Mouse (Mus musculus): ENCODE results near the gene Zfp865. TPM values are rescaled to one million over a fixed set of nuclear protein-coding genes. Genes with fewer than 3 reads are reported as not detected.
"Not testable (repeated sequence)": the region's sequence is repeated elsewhere in the genome, so short reads cannot be mapped to it uniquely, and the experiment has no call there.

Gene Zfp865
- total RNA-seq, 1 experiment from 2014 or later = 38.5 TPM

- no peak for ATAC-seq (ENCODE audit: extremely low read depth, insufficient number of reproducible peaks, low FRiP score, poor library complexity, severe bottlenecking)
Measured at GRCm38 (mm10) chr7:5064886-5065285, 44.7 kb downstream of the Zfp865 start.

- no peak for ATAC-seq (ENCODE audit: extremely low read depth, insufficient number of reproducible peaks, low FRiP score, poor library complexity, severe bottlenecking)
Measured at GRCm38 (mm10) chr7:5073586-5073985, 53.4 kb downstream of the Zfp865 start.

- ATAC-seq (ENCODE audit: extremely low read depth, insufficient number of reproducible peaks, low FRiP score, poor library complexity, severe bottlenecking) = no peak
Measured at GRCm38 (mm10) chr7:5074984-5075383, 54.8 kb downstream of the Zfp865 start.

GRCm38 (mm10) chr7:5076931-5077330 lies 56.8 kb downstream of the Zfp865 start:
- ATAC-seq (ENCODE audit: extremely low read depth, insufficient number of reproducible peaks, low FRiP score, poor library complexity, severe bottlenecking) = no peak

GRCm38 (mm10) chr7:5079365-5080009 lies 59.3 kb downstream of the Zfp865 start:
- not testable (repeated sequence) for ATAC-seq (ENCODE audit: extremely low read depth, insufficient number of reproducible peaks, low FRiP score, poor library complexity, severe bottlenecking)

- ATAC-seq (ENCODE audit: extremely low read depth, insufficient number of reproducible peaks, low FRiP score, poor library complexity, severe bottlenecking) = peak; percentile 93
Measured at GRCm38 (mm10) chr7:5080010-5080751, 60.0 kb downstream of the Zfp865 start, which contains the start of gene Epn1. Gene Epn1 (plus strand): TSS chr7:5080235.

DNA sequence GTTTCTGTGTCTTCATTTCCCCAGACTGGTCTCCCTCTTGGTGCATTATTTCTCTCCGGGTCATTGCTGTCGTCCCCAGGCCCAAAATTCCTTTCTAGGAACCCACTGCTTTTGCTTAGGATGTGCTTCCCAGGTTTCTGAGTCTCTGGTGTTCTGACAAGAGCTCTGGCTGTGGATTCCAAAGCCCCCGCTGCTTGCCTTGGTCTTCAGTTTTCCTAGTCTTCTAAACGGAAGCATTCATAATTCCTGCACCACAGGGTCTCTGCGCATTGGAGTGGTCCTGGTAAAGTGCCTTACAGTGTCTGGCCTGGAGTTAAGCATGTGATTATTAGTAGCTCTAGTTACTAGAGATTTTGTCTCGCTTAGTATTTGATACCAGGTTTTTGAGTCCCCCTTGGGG lies 60.6 kb downstream of the Zfp865 start:
- ATAC-seq (ENCODE audit: extremely low read depth, insufficient number of reproducible peaks, low FRiP score, poor library complexity, severe bottlenecking) = no peak

DNA sequence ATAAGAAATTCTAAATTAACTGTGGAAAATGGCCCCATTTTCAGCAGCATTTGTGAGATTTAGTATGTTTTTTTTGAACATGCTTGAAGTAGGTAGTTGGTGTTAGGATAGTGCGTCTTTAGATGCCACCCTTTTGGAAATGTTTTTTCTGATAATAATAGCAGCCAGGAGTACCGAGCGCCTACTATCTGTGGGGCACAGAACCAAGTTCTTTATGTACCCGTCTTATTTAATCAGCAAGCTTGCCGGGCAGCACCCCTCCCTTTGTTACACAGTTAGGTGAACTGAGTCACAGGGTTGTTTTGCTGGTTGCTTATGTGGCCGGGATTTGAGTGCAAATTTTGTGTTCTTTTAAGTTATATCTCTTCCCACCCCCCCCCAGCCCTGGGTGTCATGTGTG lies 61.1 kb downstream of the Zfp865 start:
- ATAC-seq (ENCODE audit: extremely low read depth, insufficient number of reproducible peaks, low FRiP score, poor library complexity, severe bottlenecking) = no peak

DNA sequence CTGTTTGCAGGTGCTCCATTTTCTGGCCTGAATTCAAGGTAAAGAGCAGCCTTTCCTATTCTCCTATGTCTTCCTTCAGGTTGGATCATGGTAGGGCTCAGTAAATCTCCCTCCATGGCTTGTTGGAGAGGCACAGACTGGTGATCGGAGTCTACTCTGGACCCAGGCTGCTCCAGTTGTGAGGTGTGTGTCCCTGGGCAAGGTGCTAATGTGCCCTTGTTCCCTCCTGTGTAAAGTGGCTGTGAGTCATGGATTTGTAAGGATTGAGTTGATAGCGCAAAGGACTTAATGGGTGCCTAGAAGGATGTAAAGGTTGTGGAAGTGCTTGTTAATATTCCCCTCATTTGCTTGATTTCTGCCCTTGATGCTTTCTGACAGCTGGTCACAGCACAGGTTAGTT lies 61.8 kb downstream of the Zfp865 start:
- no peak for ATAC-seq (ENCODE audit: extremely low read depth, insufficient number of reproducible peaks, low FRiP score, poor library complexity, severe bottlenecking)

DNA sequence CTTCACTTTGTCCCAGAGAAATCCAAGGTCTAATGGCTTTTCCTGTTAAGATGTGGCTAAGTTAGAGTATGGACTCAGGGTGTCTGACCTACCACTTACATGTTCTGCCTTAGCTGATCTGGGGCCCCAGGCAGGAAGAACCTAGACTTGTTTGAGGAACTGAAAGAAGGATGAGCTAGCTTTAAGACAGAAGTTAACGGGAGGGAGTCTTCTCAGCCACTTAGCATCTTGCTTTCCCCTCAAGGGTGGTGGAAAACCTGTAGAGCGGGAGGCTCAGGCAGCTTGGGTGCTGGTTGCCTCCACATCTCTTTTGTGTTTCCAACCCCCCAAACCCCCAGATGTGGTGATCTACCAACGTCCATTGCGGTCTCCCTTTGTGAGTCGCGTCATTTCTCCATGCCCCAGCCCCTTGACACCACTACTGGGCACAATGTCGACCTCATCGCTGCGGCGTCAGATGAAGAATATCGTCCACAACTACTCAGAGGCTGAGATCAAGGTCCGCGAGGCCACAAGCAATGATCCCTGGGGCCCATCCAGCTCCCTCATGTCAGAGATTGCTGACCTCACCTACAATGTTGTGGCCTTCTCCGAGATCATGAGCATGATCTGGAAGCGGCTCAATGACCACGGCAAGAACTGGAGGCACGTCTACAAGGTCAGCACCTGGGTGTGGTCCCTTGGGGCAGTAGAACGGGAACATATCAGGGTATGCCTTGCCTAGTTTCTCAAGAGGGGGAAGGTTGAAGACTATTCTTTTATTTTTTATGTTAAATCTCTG lies 63.3 kb downstream of the Zfp865 start:
- ATAC-seq (ENCODE audit: extremely low read depth, insufficient number of reproducible peaks, low FRiP score, poor library complexity, severe bottlenecking) = peak; percentile 58

DNA sequence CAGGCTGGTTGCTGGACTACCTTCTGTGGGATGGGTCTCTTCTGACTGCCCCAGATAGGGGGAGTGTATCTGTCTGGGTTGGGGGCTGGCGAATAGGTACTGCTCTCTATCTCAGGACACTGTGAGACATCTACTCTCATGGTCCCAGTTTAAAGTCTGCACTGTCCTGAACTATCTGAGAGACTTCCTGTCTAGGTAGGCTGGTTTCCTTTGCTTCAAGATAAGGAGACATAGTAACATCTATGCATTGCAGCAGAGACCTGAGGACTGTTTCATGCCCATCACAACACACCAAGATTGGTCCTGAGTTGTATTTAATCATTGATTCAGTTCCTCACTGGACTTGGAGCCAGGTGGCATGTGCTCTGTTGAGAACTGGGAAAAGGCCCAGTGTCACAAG lies 65.3 kb downstream of the Zfp865 start:
- no peak for ATAC-seq (ENCODE audit: extremely low read depth, insufficient number of reproducible peaks, low FRiP score, poor library complexity, severe bottlenecking)

Other genes with a start within 250 kb of the Zfp865 start
- not detected in 2 replicates for gene Fam71e2, start 249.1 kb upstream of the Zfp865 start, total RNA-seq (2017)
- not detected in 2 replicates for gene Il11, start 237.5 kb upstream of the Zfp865 start, total RNA-seq (2017)
- gene Tmem190, start 237.4 kb upstream of the Zfp865 start, total RNA-seq (2017) = not detected in 2 replicates
- 1.1 and 2.2 TPM in 2 replicates for gene Tmem238, start 230.7 kb upstream of the Zfp865 start, total RNA-seq (2017)
- 325 and 398 TPM in 2 replicates for gene Rpl28, start 227.5 kb upstream of the Zfp865 start, total RNA-seq (2017)
- 94.5 and 103 TPM in 2 replicates for gene Ube2s, start 207.8 kb upstream of the Zfp865 start, total RNA-seq (2017)
- not detected in 2 replicates for gene Shisa7, start 175.7 kb upstream of the Zfp865 start, total RNA-seq (2017)
- gene Isoc2b, start 150.1 kb upstream of the Zfp865 start, total RNA-seq (2017) = 11.3 and 12.2 TPM in 2 replicates
- gene Isoc2a, start 143.2 kb upstream of the Zfp865 start, total RNA-seq (2017) = 4.0 and 4.2 TPM in 2 replicates
- not detected in 2 replicates for gene Gm36210, start 113.9 kb upstream of the Zfp865 start, total RNA-seq (2017)
- gene Zfp628, start 105.2 kb upstream of the Zfp865 start, total RNA-seq (2017) = 6.0 and 7.2 TPM in 2 replicates
- gene Nat14, start 98.3 kb upstream of the Zfp865 start, total RNA-seq (2017) = 1.2 and 2.2 TPM in 2 replicates
- 0.47 and 1.4 TPM in 2 replicates for gene Ssc5d, start 94.6 kb upstream of the Zfp865 start, total RNA-seq (2017)
- not detected in 2 replicates for gene Sbk2, start 56.0 kb upstream of the Zfp865 start, total RNA-seq (2017)
- gene Sbk3, start 49.2 kb upstream of the Zfp865 start, total RNA-seq (2017) = not detected in 2 replicates
- gene Zfp579, start 24.2 kb upstream of the Zfp865 start, total RNA-seq (2017) = 4.1 and 4.5 TPM in 2 replicates
- 8.8 and 13.7 TPM in 2 replicates for gene Zfp524, start 6.0 kb upstream of the Zfp865 start, total RNA-seq (2017)
- 19.8 and 22.2 TPM in 2 replicates for gene Fiz1, start 5.7 kb upstream of the Zfp865 start, total RNA-seq (2017)
- gene Gm44973, start 4.9 kb upstream of the Zfp865 start, total RNA-seq (2017) = 1.8 TPM in 1 of 2 replicates, not detected in the other
- 0.23 TPM in 1 of 2 replicates, not detected in the other for gene Ccdc106, start 177 bp downstream of the Zfp865 start, total RNA-seq (2017)
- 0.98 and 1.6 TPM in 2 replicates for gene 4632433K11Rik, start 13.7 kb downstream of the Zfp865 start, total RNA-seq (2017)
- gene Zfp784, start 18.1 kb downstream of the Zfp865 start, total RNA-seq (2017) = 2.9 and 3.4 TPM in 2 replicates
- 0.93 TPM in 1 of 2 replicates, not detected in the other for gene Zfp580, start 31.2 kb downstream of the Zfp865 start, total RNA-seq (2017)
- gene U2af2, start 41.8 kb downstream of the Zfp865 start, total RNA-seq (2017) = 168 and 188 TPM in 2 replicates
- 118 and 130 TPM in 2 replicates for gene Epn1, start 59.9 kb downstream of the Zfp865 start, total RNA-seq (2017)
- gene Rfpl4, start 96.6 kb downstream of the Zfp865 start, total RNA-seq (2017) = not detected in 2 replicates
- gene Rasl2-9, start 105.6 kb downstream of the Zfp865 start, total RNA-seq (2017) = 0.98 TPM in 1 of 2 replicates, not detected in the other
- not detected in 2 replicates for gene Vmn1r55, start 129.3 kb downstream of the Zfp865 start, total RNA-seq (2017)
- not detected in 2 replicates for gene Vmn1r56, start 176.4 kb downstream of the Zfp865 start, total RNA-seq (2017)
- gene Vmn1r57, start 198.1 kb downstream of the Zfp865 start, total RNA-seq (2017) = not detected in 2 replicates